Mouse (Mus musculus): Measurements from ENCODE around the gene Crk.
"Not testable (repeated sequence)": the region's sequence is repeated elsewhere in the genome, so short reads cannot be mapped to it uniquely, and the experiment has no call there.

Crk gene

GRCm38 (mm10) chr11:75684956-75685355 lies 5.9 kb downstream of the Crk start:
- DNase-seq (ENCODE audit: low read depth, low spot score): no peak

DNA sequence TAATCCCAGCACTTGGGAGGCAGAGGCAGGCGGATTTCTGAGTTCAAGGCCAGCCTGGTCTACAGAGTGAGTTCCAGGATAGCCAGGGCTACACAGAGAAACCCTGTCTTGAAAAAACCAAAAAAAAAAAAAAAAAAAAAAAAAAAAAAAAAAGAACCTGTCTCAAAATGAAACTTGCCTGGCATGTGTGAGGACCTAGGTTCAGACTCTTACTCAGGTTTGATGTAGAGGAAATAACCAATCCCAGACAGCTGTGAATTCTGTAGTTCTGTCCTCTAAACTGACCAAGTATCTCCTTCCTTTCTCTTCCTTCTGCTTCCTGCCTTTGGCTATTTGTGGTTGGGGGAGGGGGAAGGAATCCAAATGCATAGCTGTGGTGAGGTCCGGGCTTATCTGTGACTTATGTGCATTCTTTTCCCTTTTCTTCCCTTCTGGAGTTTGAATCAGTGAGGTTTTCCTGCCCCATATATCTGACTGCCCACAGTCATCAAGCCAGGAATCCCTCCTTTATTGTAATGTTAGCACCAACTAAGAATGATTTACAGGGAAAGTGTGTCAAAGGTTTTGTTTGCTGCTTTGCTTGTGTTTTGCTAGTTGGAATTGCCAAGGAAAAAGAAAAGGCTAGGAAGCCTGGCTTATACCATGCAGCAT lies 8.4 kb downstream of the Crk start:
- no peak for DNase-seq (ENCODE audit: low read depth, low spot score)

- no peak for DNase-seq (ENCODE audit: low read depth, low spot score)
These were observed 9.1 kb downstream of the Crk start for GRCm38 (mm10) chr11:75688132-75688531.

- DNase-seq (ENCODE audit: low read depth, low spot score): no peak
These were observed 10.9 kb downstream of the Crk start for GRCm38 (mm10) chr11:75689977-75690376.

- DNase-seq (ENCODE audit: low read depth, low spot score): no peak
These were observed 12.0 kb downstream of the Crk start for GRCm38 (mm10) chr11:75691047-75691446.

DNA sequence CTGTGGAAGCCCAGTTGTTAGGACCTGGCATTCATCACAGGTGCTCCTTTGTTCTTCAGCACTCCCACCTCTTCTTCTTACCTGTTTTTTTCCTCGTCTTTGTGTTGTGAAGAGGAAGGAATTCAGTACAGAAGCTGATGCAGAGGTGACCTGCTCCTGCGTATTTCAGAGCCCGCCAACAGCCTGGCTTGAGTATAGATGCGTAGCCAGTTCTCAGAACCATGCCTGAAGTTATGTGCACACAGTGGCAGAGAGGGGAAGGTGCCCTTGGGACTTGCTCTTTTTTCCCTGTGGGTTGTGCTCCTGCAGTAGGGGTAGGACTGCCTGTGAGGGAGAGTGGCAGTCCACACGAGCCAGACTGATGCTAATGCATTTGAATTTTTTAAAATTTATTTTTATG lies 14.5 kb downstream of the Crk start:
- no peak for DNase-seq (ENCODE audit: low read depth, low spot score)

DNA sequence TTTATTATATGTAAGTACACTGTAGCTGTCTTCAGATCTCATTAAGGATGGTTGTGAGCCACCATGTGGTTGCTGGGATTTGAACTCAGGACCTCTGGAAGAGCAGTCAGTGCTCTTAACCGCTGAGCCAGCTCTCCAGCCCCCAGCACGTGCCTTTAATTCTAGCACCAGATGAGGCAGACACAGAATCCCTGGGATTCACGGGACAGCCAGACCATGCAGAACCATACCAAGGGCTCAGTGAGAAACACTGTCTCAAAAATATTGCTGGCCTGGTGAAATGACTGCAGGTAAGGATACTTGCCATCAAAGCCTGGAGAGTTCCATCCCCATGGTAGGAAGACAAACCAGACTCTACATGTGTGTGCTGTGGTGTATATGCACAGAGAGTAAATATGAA lies 18.4 kb downstream of the Crk start:
- DNase-seq (ENCODE audit: low read depth, low spot score): not testable (repeated sequence)

DNA sequence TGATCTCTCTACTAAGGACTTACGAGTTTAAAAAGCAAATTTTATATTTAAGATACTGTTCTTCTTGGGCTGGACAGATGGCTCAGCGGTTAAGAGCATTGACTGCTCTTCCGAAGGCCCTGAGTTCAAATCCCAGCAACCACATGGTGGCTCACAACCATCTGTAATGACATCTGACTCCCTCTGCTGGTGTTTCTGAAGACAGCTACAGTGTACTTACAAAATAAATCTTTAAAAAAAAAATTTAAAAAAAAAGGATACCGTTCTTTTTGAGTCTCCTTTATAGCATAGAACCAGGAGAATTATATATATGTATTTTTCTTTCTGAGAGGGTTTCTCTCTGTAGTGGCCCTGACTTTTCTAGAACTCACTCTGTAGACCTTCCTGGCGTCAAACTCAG lies 21.5 kb downstream of the Crk start:
- DNase-seq (ENCODE audit: low read depth, low spot score): no peak

GRCm38 (mm10) chr11:75702761-75703160 lies 23.7 kb downstream of the Crk start:
- no peak for DNase-seq (ENCODE audit: low read depth, low spot score)

- peak; percentile 40 for DNase-seq (ENCODE audit: low read depth, low spot score)
These were observed 24.7 kb downstream of the Crk start for GRCm38 (mm10) chr11:75703748-75704147.

DNA sequence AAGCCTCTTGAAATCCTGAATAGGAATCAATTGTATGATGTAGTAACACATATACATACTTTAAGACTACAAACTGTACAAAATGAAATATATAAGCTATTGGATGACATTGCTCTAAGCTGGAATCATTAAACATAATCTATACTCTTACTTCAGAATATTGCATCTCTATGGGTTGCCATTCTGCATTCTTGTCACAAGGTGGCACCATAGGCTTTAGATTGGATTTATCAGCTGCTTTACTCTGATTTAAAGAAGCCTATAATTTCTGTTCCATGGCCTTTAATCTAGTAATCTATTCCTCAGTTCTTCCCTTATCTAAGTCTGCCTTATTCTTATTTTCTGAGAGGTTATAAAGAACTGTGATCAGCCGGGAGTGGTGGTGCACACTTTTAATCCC lies 34.9 kb downstream of the Crk start:
- no peak for DNase-seq (ENCODE audit: low read depth, low spot score)

- peak; percentile 20 for DNase-seq (ENCODE audit: low read depth, low spot score)
These were observed 36.5 kb downstream of the Crk start for GRCm38 (mm10) chr11:75715556-75715955.

DNA sequence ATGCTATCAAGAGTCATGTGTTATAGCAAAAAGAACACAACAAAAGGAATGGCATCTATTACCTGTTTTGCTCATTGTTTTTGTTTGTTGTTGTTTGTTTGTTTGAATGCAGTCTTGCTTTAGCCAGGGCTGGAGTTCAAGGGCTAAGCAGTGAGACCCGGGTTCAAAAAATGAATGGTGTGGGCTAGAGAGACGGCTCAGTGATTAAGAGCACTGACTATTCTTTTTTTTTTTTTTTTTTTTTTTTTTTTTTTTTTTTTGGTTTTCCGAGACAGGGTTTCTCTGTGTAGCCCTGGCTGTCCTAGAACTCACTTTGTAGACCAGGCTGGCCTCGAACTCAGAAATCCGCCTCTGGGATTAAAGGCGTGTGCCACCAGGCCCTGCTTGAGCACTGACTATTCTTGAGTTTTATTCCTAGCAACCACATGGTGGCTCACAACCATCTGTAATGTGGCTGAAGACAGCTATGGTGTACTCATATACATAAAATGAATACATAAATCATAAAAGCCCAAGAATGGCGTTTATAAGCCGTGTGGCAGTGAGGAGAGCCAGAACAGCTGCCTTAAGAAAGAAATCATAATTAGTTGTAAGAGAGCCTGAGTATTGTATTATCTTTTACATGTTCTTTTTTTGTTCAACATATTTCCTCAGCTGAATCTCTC lies 37.7 kb downstream of the Crk start:
- DNase-seq (ENCODE audit: low read depth, low spot score): no peak

- peak; percentile 39 for DNase-seq (ENCODE audit: low read depth, low spot score)
These were observed 43.3 kb downstream of the Crk start for GRCm38 (mm10) chr11:75722339-75722738.

DNA sequence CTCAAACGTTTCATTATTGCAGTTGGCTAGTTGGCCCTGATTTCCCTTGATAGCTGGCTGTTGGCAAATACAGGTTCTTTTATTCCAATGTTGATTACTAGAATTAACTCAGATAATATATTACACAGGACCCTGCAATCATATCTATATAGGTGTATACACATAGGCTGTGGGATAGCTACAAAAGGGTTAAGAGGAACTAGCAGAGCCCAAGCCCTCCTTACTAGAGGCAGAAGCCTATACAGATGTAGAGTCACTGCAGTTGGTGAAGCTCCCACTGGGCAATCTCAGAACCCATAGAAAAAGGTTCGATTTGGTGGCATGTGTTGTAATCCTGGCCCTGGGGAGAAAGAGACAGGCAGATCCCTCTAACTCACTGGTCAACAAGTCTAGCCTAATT lies 48.1 kb downstream of the Crk start:
- no peak for DNase-seq (ENCODE audit: low read depth, low spot score)

- not testable (repeated sequence) for DNase-seq (ENCODE audit: low read depth, low spot score)
These were observed 48.6 kb downstream of the Crk start for GRCm38 (mm10) chr11:75727659-75728058.

DNA sequence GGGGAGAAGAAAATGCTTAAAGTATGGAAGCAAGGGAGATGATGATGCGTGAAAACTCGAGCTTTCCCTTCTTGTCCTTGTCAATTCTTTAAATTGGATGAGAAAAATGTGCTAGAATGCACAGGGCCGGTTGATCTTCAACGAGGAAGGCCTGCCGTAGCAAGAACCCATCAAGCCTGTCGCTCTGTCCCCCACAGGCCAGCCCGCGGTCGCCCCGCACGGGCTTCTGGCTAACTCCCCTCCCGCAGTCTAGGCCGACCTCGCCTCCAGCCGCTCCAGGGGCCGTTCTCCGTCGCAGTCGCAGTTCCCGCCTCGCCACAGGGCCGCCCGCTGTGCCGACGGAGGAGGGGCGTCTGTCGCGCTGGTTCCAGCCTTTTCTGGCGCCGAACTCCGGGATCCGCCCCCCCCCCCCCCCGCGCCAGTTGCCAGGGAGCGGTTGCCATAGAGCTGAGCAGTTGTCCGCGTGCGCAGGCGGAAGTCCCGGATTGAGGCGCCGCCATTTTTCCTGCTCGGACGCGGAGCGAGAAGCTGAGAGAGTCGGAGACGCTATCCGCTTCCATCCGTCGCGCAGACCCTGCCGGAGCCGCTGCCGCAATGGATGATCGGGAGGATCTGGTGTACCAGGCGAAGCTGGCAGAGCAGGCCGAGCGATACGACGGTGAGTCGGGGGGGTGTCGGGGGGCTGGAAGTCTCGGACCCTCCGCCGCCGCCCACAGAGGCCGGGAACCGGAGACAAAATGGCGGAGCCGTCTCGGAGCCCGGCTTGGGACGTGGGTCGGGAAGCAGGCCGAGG lies 53.6 kb downstream of the Crk start, which contains the start of gene Ywhae:
Gene Ywhae, plus strand, starts transcription at position 436 of the 793 bp plus-strand sequence.
- peak; percentile 96 for DNase-seq (ENCODE audit: low read depth, low spot score)

DNA sequence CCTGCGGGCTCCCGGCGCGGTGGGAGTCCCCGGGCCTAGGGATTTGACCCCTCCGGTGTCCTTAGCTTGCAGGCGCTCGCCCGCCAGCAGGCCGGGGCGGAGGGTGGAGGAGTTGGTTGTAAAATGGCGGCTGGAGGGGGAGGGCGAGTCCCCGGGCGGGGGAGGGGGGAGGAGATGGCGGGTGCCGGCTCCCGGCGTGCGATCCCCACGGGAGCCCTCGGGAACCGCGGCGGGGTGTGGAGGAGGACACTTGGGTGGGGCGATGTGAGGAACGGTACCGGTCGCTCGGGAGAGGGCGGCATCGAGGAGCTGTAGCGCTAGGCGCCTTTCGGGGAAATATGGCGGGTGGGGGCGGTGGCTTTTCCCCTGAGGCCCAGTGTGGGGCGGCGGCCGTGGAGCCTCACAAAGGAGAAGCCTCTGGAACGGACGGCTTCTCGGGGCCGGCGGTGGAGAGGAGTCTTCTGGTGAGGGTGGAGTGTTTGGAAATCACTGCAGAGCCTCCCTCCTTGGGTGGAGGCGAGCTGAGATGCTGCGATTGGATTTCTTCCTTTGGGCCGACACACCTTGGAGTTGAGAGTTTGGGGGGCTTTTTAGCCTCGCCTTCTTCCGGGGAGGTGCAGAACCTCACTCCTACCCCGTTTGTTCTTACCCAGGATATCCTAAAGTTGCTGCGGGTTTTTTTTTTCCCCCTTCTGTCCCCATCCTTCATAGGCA lies 54.3 kb downstream of the Crk start:
- DNase-seq (ENCODE audit: low read depth, low spot score): peak; percentile 61

DNA sequence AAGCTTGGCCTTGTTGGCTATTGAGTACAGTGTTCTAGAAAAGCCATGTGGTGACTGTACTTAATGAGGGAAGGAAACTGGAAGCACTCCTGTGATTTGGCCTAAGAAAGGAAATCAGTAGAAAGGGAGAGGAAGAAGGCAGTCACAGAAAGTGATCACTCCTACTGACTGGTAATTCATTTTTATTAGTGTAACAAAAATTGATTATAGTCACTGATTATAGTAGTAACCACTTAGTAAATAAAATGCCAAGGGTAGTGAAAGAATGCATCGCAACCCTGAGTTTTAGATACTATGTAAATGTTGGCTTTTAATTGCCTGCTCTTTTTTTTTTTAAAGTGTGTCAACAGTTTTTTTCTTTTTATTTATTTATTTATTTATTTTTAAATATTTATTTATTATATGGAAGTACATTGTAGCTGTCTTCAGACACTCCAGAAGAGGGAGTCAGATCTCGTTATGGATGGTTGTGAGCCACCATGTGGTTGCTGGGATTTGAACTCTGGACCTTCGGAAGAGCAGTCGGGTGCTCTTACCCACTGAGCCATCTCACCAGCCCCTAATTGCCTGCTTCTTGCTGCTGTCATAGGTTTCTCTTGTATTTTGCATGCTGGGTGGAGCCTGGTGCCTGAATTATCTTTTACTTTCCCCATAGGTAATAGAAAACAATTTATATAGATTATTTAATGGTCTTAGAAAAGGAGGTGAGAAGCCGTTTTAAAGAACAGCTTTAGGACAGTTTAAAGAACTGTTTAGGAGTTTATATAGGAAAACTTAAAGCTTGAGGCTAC lies 56.6 kb downstream of the Crk start:
- DNase-seq (ENCODE audit: low read depth, low spot score): no peak

DNA sequence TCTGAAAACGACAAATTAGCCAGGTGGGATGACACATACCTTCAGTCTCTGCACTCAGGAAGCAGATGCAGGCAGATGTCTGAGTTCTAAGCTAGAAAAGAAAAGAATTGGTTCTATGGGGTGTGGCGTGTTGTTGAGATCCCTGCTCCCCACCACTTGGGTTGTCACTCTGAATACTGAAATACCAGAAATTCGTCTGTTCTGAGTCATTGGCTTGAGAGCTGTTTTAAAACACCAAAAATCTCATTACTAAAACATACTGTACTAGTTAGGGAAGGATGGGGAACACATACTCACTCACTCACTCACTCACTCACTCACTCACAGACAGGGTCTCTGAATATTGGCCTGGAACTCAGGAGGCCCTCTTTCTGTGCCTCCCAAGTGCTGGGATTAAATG lies 57.9 kb downstream of the Crk start:
- DNase-seq (ENCODE audit: low read depth, low spot score): no peak

GRCm38 (mm10) chr11:75737806-75738476 lies 58.9 kb downstream of the Crk start:
- no peak for DNase-seq (ENCODE audit: low read depth, low spot score)

Measured in brain, adult 2 months (tissue).